In genomic region chr2:103659648-103660556, GRCm38 (mm10) we compare ENCODE assay signal across 16 mouse cellular contexts.
DNase-seq lines count a peak whose midpoint lies in the region; ATAC-seq and TF ChIP-seq lines count a peak whose summit lies in the region.
"Had no signal": no experiment of that assay in that cellular context is flagged by ENCODE, and none has a peak within 500 bp of the region (broad histone marks: within the 10 kb centered on the region; RNA-seq: fewer than 3 reads in every experiment).

No protein-coding gene starts in this region.

- H3K27me3 ChIP-seq in heart, embryonic 11.5 days (ENCODE audit: control insufficient read depth, insufficient read depth, low read length) = no peaks in the 10 kb centered on the region
- no peaks in the 10 kb centered on the region for H3K27me3 ChIP-seq in heart, adult 2 months (ENCODE audit: control insufficient read depth, insufficient read depth, low read length)
- H3K27me3 ChIP-seq in thymus, adult 2 months (ENCODE audit: control insufficient read depth, insufficient read depth, low read length) = no peaks in the 10 kb centered on the region
- no peaks in the 10 kb centered on the region for H3K27me3 ChIP-seq in hindbrain, embryonic 16.5 days (replicated peaks; ENCODE audit: control insufficient read depth, insufficient read depth, low read length)
- H3K27me3 ChIP-seq in neural tube, embryonic 14.5 days (ENCODE audit: control insufficient read depth, insufficient read depth, low read length) = no peaks in the 10 kb centered on the region
- H3K27me3 ChIP-seq: intestine, embryonic 15.5 days had no signal

- 0 out of 2 replicates have a peak overlapping the region, but pooled peaks have one; percentile 22 for H3K27ac ChIP-seq in heart, embryonic 11.5 days (ENCODE audit: low read depth, low read length)
- H3K27ac ChIP-seq in heart, adult 2 months = no peak overlapping the region
- H3K27ac ChIP-seq in thymus, adult 2 months (ENCODE audit: control insufficient read depth, insufficient read depth, low read length) = peak overlapping the region; percentile 21
- H3K27ac ChIP-seq in hindbrain, embryonic 16.5 days (ENCODE audit: low read depth, low read length) = peak overlapping the region; percentile 13; the same call in 1 of the 2 replicates
- H3K27ac ChIP-seq in neural tube, embryonic 14.5 days (ENCODE audit: low read depth, low read length) = peak overlapping the region; percentile 1; the same call in 1 of the 2 replicates
- H3K27ac ChIP-seq: intestine, embryonic 15.5 days; liver, embryonic 14.5 days had no signal

- intact Hi-C loops in heart, adult 2 months (cut with DNase I) = loop anchor here (5.0 kb wide), 1 partner anchor 42 kb away; no protein-coding TSS in a partner anchor

- no peaks in the 10 kb centered on the region for H3K9me3 ChIP-seq in heart, embryonic 11.5 days (replicated peaks; ENCODE audit: control insufficient read depth, low read length)
- no peaks in the 10 kb centered on the region for H3K9me3 ChIP-seq in hindbrain, embryonic 16.5 days (ENCODE audit: control insufficient read depth, low read length)
- no peaks in the 10 kb centered on the region for H3K9me3 ChIP-seq in neural tube, embryonic 14.5 days (ENCODE audit: control insufficient read depth, low read length)
- H3K9me3 ChIP-seq: intestine, embryonic 15.5 days had no signal

- H3K4me3 ChIP-seq in heart, embryonic 11.5 days (ENCODE audit: low read depth, low read length) = no peak overlapping the region
- no peak overlapping the region for H3K4me3 ChIP-seq in heart, adult 2 months
- no peak overlapping the region for H3K4me3 ChIP-seq in thymus, adult 2 months (ENCODE audit: control insufficient read depth, insufficient read depth, low read length)
- H3K4me3 ChIP-seq in hindbrain, embryonic 16.5 days (ENCODE audit: low read length) = no peak overlapping the region
- no peak overlapping the region for H3K4me3 ChIP-seq in neural tube, embryonic 14.5 days (ENCODE audit: low read depth, low read length)
- H3K4me3 ChIP-seq: intestine, embryonic 15.5 days; myocyte had no signal

- no peak for TF ChIP-seq POLR2A in heart, adult 2 months (IDR thresholded peaks at IDR 0.05; ENCODE audit: insufficient read depth, low read depth, low read length)
- TF ChIP-seq POLR2A in thymus, adult 2 months (IDR thresholded peaks at IDR 0.05; ENCODE audit: control insufficient read depth, extremely low read depth, insufficient read depth, low read length, poor library complexity) = no peak

- H3K79me2 ChIP-seq in heart, adult 2 months (replicated peaks; ENCODE audit: control insufficient read depth, insufficient read depth, low read length) = 0 out of 2 replicates have a peak, but pooled peaks cover 1% of the 10 kb centered on the region

- no peak for ATAC-seq in heart, embryonic 11.5 days (replicated peaks; ENCODE audit: insufficient number of reproducible peaks, low FRiP score, low TSS enrichment)
- no peak for ATAC-seq in hindbrain, embryonic 16.5 days
- peak; percentile 28; the same call in 1 of the 2 replicates for ATAC-seq in neural tube, embryonic 14.5 days (ENCODE audit: low read depth)
- ATAC-seq: intestine, embryonic 15.5 days had no signal

- H3K36me3 ChIP-seq in heart, embryonic 11.5 days (ENCODE audit: control insufficient read depth, insufficient read depth, low read length) = no peaks in the 10 kb centered on the region
- peaks cover 2% of the 10 kb centered on the region; the same call in 1 of the 2 replicates for H3K36me3 ChIP-seq in heart, adult 2 months (ENCODE audit: control insufficient read depth, insufficient read depth, low read length)
- no peaks in the 10 kb centered on the region for H3K36me3 ChIP-seq in thymus, adult 2 months (ENCODE audit: control insufficient read depth, insufficient read depth, low read length)
- H3K36me3 ChIP-seq in hindbrain, embryonic 16.5 days (ENCODE audit: control insufficient read depth, insufficient read depth, low read length) = no peaks in the 10 kb centered on the region
- no peaks in the 10 kb centered on the region for H3K36me3 ChIP-seq in neural tube, embryonic 14.5 days (ENCODE audit: control insufficient read depth, insufficient read depth, low read length)
- H3K36me3 ChIP-seq: intestine, embryonic 15.5 days had no signal

- peaks cover 41% of the 10 kb centered on the region for H3K4me1 ChIP-seq in heart, embryonic 11.5 days (ENCODE audit: control insufficient read depth, insufficient read depth, low read length)
- H3K4me1 ChIP-seq in heart, adult 2 months (ENCODE audit: control insufficient read depth, insufficient read depth, low read length) = peaks cover 7% of the 10 kb centered on the region; the same call in 1 of the 2 replicates
- peaks cover 59% of the 10 kb centered on the region for H3K4me1 ChIP-seq in thymus, adult 2 months (replicated peaks; ENCODE audit: control insufficient read depth, insufficient read depth, low read length)
- peaks cover 7% of the 10 kb centered on the region for H3K4me1 ChIP-seq in hindbrain, embryonic 16.5 days (ENCODE audit: control insufficient read depth, insufficient read depth, low read depth, low read length)
- H3K4me1 ChIP-seq in neural tube, embryonic 14.5 days (ENCODE audit: control insufficient read depth, insufficient read depth, low read length) = peaks cover 3% of the 10 kb centered on the region; the same call in 1 of the 2 replicates

- no peak overlapping the region for H3K9ac ChIP-seq in heart, embryonic 11.5 days (ENCODE audit: low read depth, low read length)
- no peak overlapping the region for H3K9ac ChIP-seq in heart, adult 2 months (ENCODE audit: low read depth, low read length)
- H3K9ac ChIP-seq in hindbrain, embryonic 16.5 days (ENCODE audit: low read depth, low read length) = no peak overlapping the region
- no peak overlapping the region for H3K9ac ChIP-seq in neural tube, embryonic 14.5 days (replicated peaks; ENCODE audit: low read depth, low read length)
- H3K9ac ChIP-seq: intestine, embryonic 15.5 days; liver, embryonic 14.5 days had no signal

- TF ChIP-seq CTCF in heart, adult 2 months (IDR thresholded peaks at IDR 0.05) = no peak
- TF ChIP-seq CTCF in thymus, adult 2 months (IDR thresholded peaks at IDR 0.05; ENCODE audit: borderline replicate concordance, control insufficient read depth, extremely low read depth, insufficient read depth, low read length, poor library complexity) = no peak

- H3K4me2 ChIP-seq in heart, embryonic 11.5 days = no peak overlapping the region
- H3K4me2 ChIP-seq in hindbrain, embryonic 16.5 days (ENCODE audit: low read length) = no peak overlapping the region
- H3K4me2 ChIP-seq in neural tube, embryonic 14.5 days (ENCODE audit: low read depth, low read length) = no peak overlapping the region
- H3K4me2 ChIP-seq: intestine, embryonic 15.5 days had no signal

- WGBS in heart, embryonic 11.5 days (ENCODE audit: insufficient replicate concordance) = 55% methylated on average over 15 of the region's 15 CpGs
- 58% methylated on average over 15 of the region's 15 CpGs for WGBS in heart, adult 2 months
- WGBS in thymus, adult 2 months = 61% methylated on average over 15 of the region's 15 CpGs
- WGBS in hindbrain, embryonic 16.5 days = 59% methylated on average over 15 of the region's 15 CpGs
- WGBS in neural tube, embryonic 14.5 days = 58% methylated on average over 15 of the region's 15 CpGs

- no peak for DNase-seq in heart, adult 2 months
- no peak for DNase-seq in thymus, adult 2 months
- no peak for DNase-seq in thymus, adult 18-20 months
- DNase-seq in frontal cortex, postnatal 36 days (ENCODE audit: low spot score in 2 of 2) = no peak
- DNase-seq in ovary, postnatal 10 days (ENCODE audit: low spot score) = no peak
- DNase-seq: cerebellum, adult 18-20 months; kidney, postnatal 14 days; left cerebral cortex, postnatal 4 days; right cerebral cortex, adult 18-20 months; thymus, postnatal 36 days had no signal

- TF ChIP-seq EP300 in heart, adult 2 months (IDR thresholded peaks at IDR 0.05; ENCODE audit: insufficient read depth, low read depth, low read length) = no peak
